Mouse (Mus musculus): ENCODE data around the gene Furin.

Furin gene

DNA sequence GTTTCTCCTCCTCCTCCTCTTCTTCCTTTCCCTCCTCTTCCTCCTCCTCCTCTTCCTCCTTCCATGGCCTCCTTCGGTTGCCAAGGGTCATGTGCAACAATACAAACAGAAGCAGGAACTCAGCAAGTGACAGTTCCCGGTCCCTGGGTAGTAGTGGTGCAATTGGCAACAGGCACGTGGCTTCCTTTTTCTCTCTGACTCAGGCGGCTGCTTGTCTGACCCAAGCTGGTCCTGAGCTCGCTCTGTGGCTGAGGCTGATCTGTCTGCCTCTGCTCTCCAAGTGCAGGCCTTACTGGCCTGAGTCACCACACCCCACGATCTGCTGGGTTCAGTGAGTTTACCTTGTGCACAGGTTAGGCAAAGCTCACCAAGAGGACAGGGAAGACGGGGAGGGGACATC lies 21.1 kb upstream of the Furin start:
- DNase-seq = peak in 1 of 2 experiments; percentile 25

- DNase-seq = no peak
These were observed 19.5 kb upstream of the Furin start for GRCm38 (mm10) chr7:80424722-80425121.

- DNase-seq = peak; percentile 55 to 68
These were observed 17.7 kb upstream of the Furin start for GRCm38 (mm10) chr7:80422759-80423480.

- no peak for DNase-seq
These were observed 16.3 kb upstream of the Furin start for GRCm38 (mm10) chr7:80421576-80421975.

GRCm38 (mm10) chr7:80420586-80420985 lies 15.3 kb upstream of the Furin start:
- no peak for DNase-seq

- DNase-seq = no peak
These were observed 14.0 kb upstream of the Furin start for GRCm38 (mm10) chr7:80419278-80419677.

- no peak for DNase-seq
These were observed 12.8 kb upstream of the Furin start for GRCm38 (mm10) chr7:80418036-80418435.

DNA sequence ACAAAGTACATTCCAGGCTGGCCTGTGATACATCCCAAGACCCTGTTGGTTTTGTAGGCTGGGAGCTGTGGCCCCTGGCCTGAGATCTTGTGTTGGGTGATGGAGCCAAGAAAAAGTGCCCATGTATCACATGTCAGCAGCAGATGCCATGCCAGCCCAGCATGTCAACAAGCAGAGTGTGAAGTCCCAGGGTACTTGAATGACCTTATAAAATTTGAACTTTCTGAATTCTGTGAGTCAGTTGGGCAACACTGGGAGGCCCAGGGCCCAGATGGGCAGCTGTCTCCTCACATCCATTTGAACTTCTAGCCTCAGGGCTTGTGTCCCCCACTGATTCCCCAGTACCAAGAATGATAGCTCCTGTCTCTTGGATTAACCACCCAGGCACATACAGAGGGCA lies 12.4 kb upstream of the Furin start:
- DNase-seq = no peak

DNA sequence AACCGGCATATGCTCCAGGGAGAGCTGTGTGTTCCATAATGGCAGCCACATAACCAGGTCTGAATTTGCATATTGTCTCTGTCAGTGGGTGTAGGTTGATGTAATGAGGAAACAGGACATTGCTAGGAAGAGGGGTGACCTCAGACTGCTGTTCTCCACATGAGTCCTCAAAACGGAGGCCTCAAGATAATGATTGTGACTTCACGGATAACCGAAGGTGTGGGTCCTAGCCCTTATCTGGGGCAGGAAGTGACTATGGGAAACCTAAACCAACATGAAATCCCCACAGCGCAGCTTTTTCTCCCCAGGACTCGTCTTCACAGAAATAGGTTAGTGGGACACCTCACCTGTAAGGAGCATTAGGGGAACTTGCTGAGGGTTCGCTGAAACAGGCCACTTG lies 11.7 kb upstream of the Furin start:
- DNase-seq = no peak

DNA sequence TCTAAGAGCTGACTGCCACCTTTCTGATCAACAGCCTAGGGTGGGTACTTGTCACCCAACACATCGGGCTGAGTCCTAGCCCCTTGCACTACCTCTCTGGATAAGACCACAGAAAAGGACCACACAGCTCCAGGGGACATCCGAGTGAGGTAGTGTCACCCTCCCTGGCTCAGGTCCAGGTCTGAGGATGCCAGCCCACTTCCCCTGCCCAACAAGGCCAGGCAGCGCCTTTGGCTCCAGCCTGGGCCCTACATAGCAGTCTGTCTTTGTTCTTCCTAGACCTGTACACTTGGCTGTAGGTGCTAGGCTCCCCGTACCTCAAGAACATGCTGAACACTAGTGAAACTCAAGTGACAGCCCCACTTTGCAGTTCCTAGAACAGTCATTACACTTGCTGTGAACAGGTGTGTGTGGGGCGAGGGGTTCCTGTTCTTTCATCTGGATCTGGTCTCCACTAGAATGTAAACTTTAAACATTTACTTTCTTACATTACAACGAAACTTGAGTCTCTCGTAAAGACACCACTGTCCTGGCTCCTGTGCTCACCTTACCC lies 9.1 kb upstream of the Furin start:
- no peak for DNase-seq

DNA sequence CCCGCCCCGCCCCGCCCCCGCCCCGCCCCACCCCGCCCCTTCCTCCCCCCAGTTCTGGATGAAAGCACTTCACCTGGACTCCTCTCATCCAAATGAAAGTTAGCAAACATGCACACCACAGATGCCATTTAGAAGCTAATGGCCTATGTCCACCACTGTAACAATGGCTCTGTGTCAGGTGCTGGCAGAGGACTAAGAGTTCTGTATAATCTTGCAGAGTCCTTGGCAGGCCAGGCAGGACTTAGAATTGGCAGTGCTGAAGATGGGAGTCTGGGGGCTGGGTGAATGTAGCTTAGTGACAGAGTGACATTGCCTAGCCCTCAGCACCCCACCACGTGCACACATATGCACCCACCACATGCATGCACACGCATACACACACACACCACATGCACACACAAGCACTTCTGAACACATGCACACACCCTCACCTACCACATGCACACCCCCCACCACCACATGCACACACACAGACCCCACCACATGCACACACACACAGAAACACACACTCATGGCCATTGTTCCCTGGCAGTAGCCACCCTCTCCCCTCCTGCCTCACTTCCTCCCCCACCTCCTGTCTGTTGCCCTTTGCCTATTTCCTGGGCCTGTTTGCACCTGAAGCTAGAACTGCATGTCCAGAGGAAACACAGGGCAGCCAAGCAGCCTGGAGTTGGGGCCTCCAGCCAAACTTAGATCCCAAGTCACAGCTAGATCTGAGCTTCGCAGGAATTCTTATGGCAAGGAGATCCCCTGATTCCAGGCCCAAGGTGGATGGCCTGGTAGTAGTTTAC lies 8.5 kb upstream of the Furin start:
- no peak for DNase-seq

GRCm38 (mm10) chr7:80412781-80413180 lies 7.5 kb upstream of the Furin start:
- no peak for DNase-seq

GRCm38 (mm10) chr7:80412279-80412678 lies 7.0 kb upstream of the Furin start:
- no peak for DNase-seq

DNA sequence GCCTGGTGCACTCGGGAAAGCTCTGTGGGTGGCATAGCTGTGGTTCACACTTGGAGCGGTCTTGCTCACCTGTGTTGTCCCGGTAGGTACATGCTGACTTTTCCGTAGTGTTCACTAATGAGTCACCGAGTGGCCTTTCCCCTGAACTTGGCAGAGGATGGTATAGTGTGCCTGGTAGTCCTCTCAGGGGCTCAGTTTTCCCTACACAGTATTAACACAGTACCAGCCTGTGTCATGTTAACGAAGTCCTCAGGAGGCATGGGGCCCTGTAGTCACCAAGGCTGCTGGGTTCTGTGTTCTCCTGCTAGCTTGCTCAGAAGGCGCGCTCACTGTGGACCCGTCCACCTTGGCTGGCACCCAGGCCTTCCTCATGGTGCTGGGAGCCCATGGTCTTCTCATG lies 5.1 kb upstream of the Furin start:
- no peak for DNase-seq

DNA sequence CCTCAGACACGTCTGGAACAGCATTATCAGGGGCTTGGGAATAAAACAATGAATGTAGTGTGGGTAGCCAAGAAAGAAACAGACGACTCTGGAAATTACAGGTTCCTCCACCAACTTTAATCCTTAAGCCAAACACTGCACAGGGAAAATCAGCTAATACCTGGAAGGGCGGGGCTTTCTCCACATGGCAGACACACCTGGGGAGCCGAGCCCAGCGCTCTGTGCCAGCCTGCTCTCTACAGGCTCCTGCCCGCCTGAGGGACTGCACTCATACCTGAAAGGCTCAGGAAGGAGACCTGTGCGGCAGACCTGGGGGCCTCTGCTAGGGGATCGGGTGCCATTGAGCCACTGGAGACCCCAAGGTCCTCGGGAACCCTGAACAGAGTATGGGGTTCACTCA lies 2.5 kb upstream of the Furin start:
- DNase-seq = no peak

- no peak for DNase-seq
These were observed 950 bp upstream of the Furin start for GRCm38 (mm10) chr7:80406186-80406585.

DNA sequence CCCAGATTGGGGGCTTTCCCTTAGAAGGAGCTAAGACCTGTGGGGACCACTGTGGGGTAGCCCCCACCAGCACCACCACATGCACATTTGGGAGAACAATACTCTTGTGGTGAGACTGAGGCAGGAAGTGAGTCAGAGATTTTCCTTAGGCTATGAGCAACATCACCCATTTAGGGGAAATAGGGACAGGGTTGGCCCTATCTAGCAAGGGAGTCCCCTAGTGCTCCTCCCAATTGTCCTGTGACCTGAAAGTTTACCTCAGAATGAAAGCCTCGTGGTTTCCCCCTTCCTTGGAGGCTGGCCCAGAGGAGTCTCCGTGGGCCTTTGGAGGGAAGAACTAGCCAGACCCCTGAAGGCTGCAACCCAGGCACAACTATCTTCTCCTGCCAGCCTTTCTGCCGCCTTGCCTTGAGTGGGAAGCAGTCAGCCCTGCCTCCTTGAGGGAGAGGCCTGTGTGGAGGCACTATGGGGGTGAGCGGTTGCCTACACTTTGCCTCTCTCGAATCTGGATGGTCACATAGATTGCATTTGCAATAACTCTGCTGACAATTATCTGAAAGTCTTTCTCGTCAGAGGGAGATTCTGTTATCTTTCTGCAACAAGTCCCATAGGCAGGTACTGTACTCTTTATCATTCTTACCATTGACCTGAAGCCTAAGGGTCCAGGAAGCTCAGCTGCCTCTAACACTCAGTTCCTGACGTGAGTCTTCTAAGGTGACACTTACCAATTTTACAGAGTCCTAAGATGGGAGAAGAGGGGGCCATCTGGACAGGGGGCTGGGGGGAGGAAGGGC lies 938 bp downstream of the Furin start:
- no peak for DNase-seq

GRCm38 (mm10) chr7:80403551-80403950 lies 1.7 kb downstream of the Furin start:
- DNase-seq = peak; percentile 47 to 64

- peak; percentile 79 to 87 for DNase-seq
These were observed 2.5 kb downstream of the Furin start for GRCm38 (mm10) chr7:80402651-80403321.

DNA sequence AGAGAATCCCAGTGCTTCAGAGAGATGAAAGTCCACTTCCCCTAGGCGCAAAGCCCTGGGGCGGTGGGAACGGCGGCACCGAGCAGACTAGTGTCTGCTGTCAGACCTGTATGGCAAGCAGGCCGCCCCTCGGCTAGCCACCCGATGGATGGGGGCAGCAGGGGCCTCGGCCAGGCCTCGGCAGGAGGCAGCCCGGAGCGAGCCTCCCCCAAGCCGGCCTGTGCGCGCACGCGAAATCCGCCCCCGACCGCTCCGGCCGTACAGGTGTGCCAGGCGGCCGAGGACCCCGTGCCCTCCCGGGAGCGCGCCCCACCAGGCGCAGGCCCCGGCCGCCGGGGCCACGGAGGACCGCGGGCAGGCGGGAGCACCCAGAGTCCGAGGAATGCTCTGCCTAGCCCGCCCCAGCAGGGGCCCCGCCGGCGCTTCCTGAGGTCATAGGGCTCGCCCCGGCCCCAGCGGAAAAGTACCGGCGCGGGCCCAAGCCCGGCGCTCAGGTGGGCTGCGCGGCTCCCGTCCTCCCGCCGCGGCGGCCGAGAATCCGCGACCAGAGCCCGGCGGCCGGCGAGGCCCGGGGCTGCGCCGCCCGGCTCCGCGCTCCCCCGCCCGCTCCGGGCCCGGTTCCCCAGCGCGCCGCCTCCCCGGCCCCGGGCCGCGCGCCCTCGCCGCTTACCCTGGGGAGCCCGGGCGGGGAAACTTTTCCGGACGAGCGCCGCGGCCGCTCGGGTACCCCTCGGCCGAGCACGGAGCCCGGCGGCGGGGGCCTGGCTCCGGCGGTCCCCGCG lies 3.2 kb downstream of the Furin start:
- peak; percentile 67 to 80 for DNase-seq

DNA sequence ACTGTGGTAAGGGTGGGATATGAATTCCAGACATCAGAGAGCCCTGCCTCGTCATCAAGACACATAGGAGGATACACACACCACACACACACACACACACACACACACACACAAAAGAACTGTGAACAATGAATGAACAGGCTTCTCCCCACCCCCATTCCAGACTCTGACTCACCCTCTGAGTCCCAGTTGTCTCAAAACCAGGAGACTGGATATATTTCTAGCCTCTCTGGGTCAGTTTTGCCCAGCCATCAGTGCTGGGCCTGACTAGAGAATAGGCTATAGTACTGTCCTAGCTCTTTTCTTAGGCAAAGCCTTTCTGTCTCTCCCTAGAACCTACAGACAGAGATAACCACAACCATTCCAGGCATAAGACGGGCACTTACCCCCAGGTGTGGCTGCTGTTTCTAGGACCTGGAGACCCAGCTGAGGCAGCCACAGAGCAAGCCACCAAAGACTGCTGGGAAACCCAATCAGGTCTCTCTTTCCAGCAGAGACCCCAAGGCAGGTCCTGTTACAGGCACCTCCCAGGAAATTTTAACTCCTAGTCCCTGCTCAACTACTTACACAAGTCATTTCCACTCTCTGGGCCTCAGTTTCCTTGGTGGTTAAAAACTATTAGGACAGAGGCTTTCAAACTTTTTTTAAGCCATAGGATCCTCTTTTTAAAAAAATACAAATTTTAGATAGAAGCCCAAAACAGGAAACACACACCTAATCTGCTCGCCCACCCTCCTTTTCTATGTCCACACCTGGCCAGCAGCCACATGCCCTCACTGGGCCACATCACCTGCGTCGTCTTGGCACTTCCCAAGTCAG lies 4.0 kb downstream of the Furin start:
- peak in 1 of 2 experiments; percentile 43 for DNase-seq

All from kidney, postnatal 4 days (tissue).